Mouse (Mus musculus): ENCODE data around the gene Mthfd1.

DNA sequence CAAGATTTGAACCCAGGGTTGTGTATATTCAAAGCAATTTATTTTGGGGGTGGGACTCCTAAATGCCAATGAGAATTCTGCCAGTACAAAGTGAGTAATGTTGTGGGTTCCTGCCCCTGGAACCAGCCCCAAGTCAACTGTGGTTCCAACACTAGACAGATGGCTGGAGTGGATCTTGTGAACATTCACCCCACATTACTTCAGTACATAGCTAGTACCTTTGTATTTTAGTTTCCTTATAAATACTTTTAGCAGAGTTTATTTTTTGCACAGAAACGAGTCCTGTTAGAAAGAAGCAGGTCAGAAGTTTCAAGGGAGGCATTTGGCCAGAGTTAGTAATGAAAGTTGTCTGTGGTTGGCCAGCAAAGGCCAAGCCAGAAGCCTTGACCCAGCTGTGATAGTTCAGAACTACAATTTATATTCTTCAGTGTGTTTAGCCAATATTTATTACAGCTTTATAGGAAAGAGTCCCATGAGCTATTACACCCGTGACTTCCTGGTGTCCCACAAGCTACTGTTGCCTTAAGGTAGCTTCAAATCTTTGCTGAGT, 26.1 kb downstream of the Mthfd1 start:
- TF ChIP-seq POLR2A (IDR thresholded peaks at IDR 0.05; ENCODE audit: control insufficient read depth, low read depth, low read length) = no peak
- TF ChIP-seq CTCF (IDR thresholded peaks at IDR 0.05; ENCODE audit: control insufficient read depth, insufficient read depth, insufficient replicate concordance, low read depth, low read length) = no peak

All from testis, adult 2 months (tissue).